Mouse (Mus musculus): ENCODE measurements around the gene Fam189a1.

The Fam189a1 gene

GRCm38 (mm10) chr7:65104207-65105096 is 51.9 kb downstream of the Fam189a1 start:
- no peak for DNase-seq (ENCODE audit: low spot score in 2 of 2)

- no peak for DNase-seq (ENCODE audit: low spot score in 2 of 2)
Observed at GRCm38 (mm10) chr7:65101661-65102060, 54.7 kb downstream of the Fam189a1 start.

GRCm38 (mm10) chr7:65097708-65098107 is 58.7 kb downstream of the Fam189a1 start:
- no peak for DNase-seq (ENCODE audit: low spot score in 2 of 2)

- peak in 1 of 2 experiments; percentile 5 for DNase-seq (ENCODE audit: low spot score in 2 of 2)
Observed at GRCm38 (mm10) chr7:65095631-65096107, 60.7 kb downstream of the Fam189a1 start.

GRCm38 (mm10) chr7:65093314-65093713 is 63.1 kb downstream of the Fam189a1 start:
- no peak for DNase-seq (ENCODE audit: low spot score in 2 of 2)

GRCm38 (mm10) chr7:65091486-65091885 is 64.9 kb downstream of the Fam189a1 start:
- no peak for DNase-seq (ENCODE audit: low spot score in 2 of 2)

GRCm38 (mm10) chr7:65085972-65086371 is 70.4 kb downstream of the Fam189a1 start:
- DNase-seq (ENCODE audit: low spot score in 2 of 2), result no peak

GRCm38 (mm10) chr7:65082778-65083091 is 73.6 kb downstream of the Fam189a1 start:
- no peak for DNase-seq (ENCODE audit: low spot score in 2 of 2)

GRCm38 (mm10) chr7:65081979-65082777 is 74.2 kb downstream of the Fam189a1 start:
- DNase-seq (ENCODE audit: low spot score in 2 of 2), result no peak

GRCm38 (mm10) chr7:65076134-65076533 is 80.2 kb downstream of the Fam189a1 start:
- no peak for DNase-seq (ENCODE audit: low spot score in 2 of 2)

- no peak for DNase-seq (ENCODE audit: low spot score in 2 of 2)
Observed at GRCm38 (mm10) chr7:65074194-65074593, 82.2 kb downstream of the Fam189a1 start.

- no peak for DNase-seq (ENCODE audit: low spot score in 2 of 2)
Observed at GRCm38 (mm10) chr7:65073555-65073954, 82.8 kb downstream of the Fam189a1 start.

- no peak for DNase-seq (ENCODE audit: low spot score in 2 of 2)
Observed at GRCm38 (mm10) chr7:65066211-65066610, 90.2 kb downstream of the Fam189a1 start.

GRCm38 (mm10) chr7:65065457-65065856 is 90.9 kb downstream of the Fam189a1 start:
- DNase-seq (ENCODE audit: low spot score in 2 of 2), result no peak

- DNase-seq (ENCODE audit: low spot score in 2 of 2), result no peak
Observed at GRCm38 (mm10) chr7:65064638-65065037, 91.7 kb downstream of the Fam189a1 start.

GRCm38 (mm10) chr7:65064096-65064495 is 92.3 kb downstream of the Fam189a1 start:
- DNase-seq (ENCODE audit: low spot score in 2 of 2), result no peak

- no peak for DNase-seq (ENCODE audit: low spot score in 2 of 2)
Observed at GRCm38 (mm10) chr7:65060163-65060799, 96.1 kb downstream of the Fam189a1 start.

GRCm38 (mm10) chr7:65056864-65057263 is 99.5 kb downstream of the Fam189a1 start:
- DNase-seq (ENCODE audit: low spot score in 2 of 2), result no peak

GRCm38 (mm10) chr7:65051986-65052385 is 104.4 kb downstream of the Fam189a1 start:
- DNase-seq (ENCODE audit: low spot score in 2 of 2), result no peak

GRCm38 (mm10) chr7:65049236-65049954 is 107.0 kb downstream of the Fam189a1 start:
- no peak for DNase-seq (ENCODE audit: low spot score in 2 of 2)

GRCm38 (mm10) chr7:65047700-65048099 is 108.7 kb downstream of the Fam189a1 start:
- no peak for DNase-seq (ENCODE audit: low spot score in 2 of 2)

- DNase-seq (ENCODE audit: low spot score in 2 of 2), result no peak
Observed at GRCm38 (mm10) chr7:65046690-65047089, 109.7 kb downstream of the Fam189a1 start.

Measured in heart, adult 9 months (tissue).